Mouse (Mus musculus): ENCODE data around the gene Frem2. TPM values are rescaled to one million over a fixed set of nuclear protein-coding genes. Genes with fewer than 3 reads are reported as not detected.
A peak's percentile ranks its signal among the peaks of the same experiment; 100 is the strongest.

The Frem2 gene
- polyA plus RNA-seq (2016; fragmentation: Nextera tagmentation; extraction: Ambion mirVana), result 3.9 and 4.6 TPM in 2 replicates

DNA sequence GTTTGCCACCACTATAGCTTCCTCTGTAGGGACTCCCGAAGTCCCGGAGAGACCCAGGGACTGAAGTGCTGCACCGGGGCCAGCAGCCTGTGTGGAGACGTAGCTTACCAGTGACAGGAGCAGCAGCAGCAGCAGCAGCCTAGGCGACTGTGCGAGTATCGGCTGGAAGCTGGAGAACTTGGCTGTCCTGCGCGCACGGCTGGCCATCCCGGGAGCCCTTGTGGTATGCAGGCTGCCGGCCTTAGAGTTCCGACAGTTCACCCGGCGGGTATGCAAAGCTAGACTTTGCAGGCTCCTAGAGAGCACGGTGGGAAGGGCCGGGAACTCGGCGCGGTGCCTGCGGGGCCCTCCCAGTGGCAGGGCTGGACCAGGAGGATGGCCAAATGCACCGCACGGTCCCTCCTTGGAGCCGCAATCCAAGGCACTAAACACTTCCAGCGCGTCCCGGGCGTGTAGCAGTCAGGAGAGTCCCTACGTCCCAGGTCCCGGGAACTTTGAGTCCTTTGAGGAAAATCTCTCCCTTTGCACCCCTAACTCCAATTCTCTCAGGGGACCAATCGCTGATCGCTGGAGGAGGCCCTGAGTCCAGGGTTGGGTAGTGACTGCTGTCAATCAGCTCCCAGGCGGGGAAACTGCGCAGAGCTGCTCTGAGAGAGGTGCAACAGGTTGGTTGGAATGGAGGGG, at the start of gene Frem2:
Frem2 (minus strand) TSS at position 478 of the 684 bp plus-strand sequence.
- peak; percentile 94 for ATAC-seq (ENCODE audit: low FRiP score)

DNA sequence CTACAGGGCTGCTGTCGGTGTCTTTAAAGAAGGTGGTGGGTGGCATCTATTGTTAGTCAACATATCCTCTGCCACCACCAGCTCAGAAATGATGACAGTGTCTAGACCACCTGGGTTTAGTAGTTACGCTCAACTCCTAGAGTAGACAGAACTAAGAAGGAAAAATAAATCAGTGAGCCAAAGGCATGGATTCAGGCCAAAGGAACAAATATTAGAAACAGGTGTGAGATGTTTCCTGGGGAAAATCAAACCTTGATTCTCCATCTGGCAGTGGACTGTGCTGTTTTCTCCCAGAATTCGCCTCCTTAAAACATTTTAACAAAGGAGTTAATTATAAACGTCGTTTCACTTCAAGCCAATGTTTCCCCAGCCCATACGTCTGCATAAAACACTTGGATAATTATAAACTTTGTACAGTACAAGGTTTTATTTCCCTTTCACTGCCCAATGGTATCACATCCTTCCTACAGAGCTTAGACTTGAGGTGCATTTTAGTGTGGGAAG, 48.9 kb upstream of the Frem2 start:
- H3K9ac ChIP-seq, result no peak overlapping the region
- H3K36me3 ChIP-seq, result no peaks in the 10 kb centered on the region
- H3K4me1 ChIP-seq, result no peaks in the 10 kb centered on the region; the same call in 1 of the 2 replicates
- ATAC-seq (ENCODE audit: low FRiP score), result no peak
- H3K4me2 ChIP-seq (replicated peaks), result no peak overlapping the region
- H3K4me3 ChIP-seq, result no peak overlapping the region
- no peak overlapping the region for H3K27ac ChIP-seq
- no peaks in the 10 kb centered on the region for H3K9me3 ChIP-seq (replicated peaks)
- H3K27me3 ChIP-seq, result no peaks in the 10 kb centered on the region
- WGBS, result 58% methylated on average over 6 of the region's 6 CpGs

More for the DNA sequence above, at the start of gene Frem2:
- peaks cover 42% of the 10 kb centered on the region for H3K27me3 ChIP-seq
- 0 out of 2 replicates have a peak, but pooled peaks cover 3% of the 10 kb centered on the region for H3K36me3 ChIP-seq
- H3K9me3 ChIP-seq (replicated peaks), result peaks cover 11% of the 10 kb centered on the region
- WGBS, result 0% methylated on average over 34 of the region's 34 CpGs
- peak within 1 kb of the TSS; percentile 52 for H3K4me3 ChIP-seq
- H3K27ac ChIP-seq, result no peak within 1 kb of the TSS
- peak within 1 kb of the TSS; percentile 33 for H3K9ac ChIP-seq
- peaks cover 17% of the 10 kb centered on the region for H3K4me1 ChIP-seq
- peak within 1 kb of the TSS; percentile 99 for H3K4me2 ChIP-seq (replicated peaks)

DNA sequence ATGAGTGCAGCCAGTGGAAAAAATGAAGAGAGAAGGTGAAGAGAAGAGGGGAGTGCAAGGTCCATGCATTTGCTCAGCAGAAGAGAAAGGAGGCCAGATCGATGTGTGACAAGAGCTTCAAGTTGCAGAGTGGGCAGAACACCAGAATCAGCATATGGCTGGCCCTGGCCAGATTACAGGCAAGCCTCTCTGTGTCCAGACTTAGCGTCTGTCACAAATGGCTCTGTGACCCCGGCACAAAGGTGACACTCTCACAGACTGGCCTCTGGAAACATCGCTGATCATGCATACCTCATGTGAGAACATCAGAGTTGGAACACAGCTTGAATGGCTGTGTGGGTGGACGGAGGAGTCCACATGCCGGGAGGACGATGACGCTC, 46.0 kb upstream of the Frem2 start:
- no peak for ATAC-seq (ENCODE audit: low FRiP score)
- Histone ChIP-seq H3K4me1 (no peaks in the 10 kb centered on the region; the same call in 1 of the 2 replicates), H3K4me2 (replicated peaks) (no peak overlapping the region), H3K27ac (no peak overlapping the region), H3K9me3 (replicated peaks) (no peaks in the 10 kb centered on the region), H3K36me3 (no peaks in the 10 kb centered on the region), H3K4me3 (no peak overlapping the region), H3K9ac (no peak overlapping the region), H3K27me3 (no peaks in the 10 kb centered on the region)
- 65% methylated on average over 8 of the region's 8 CpGs for WGBS

DNA sequence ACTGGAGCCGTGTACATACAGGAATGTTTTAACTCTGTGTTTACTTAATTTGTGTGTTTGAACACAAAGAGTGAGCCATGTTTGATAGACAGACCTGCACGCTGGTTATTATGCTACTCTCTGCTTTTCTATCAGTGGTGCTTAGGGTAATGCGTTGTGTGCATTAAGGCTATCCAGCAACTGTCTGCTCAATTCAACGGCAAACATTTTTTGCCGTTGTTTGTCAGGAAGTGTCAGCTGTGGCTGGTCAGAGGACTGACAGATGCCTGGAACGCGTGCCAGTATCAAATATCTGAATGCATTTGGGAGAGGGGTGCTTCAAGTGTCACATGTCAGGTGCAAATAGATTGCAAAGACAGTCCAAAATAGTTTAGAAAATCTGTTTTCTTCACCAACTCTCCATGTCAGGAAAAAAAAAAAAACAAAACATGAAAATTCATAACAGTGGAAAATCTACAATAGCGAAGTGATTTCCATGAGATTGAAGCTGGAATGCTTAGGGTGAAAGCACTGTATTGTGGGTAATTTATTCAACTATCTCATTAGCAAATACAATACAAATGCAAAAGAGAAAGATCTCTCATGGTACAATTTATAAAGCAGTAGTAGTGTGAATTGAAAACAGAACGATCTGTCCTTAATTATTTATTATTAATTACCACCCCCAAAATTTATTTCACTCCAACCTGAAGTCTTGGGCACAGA, 45.4 kb upstream of the Frem2 start:
- H3K27me3 ChIP-seq, result no peaks in the 10 kb centered on the region
- no peak overlapping the region for H3K4me3 ChIP-seq
- H3K36me3 ChIP-seq, result no peaks in the 10 kb centered on the region
- no peak for ATAC-seq (ENCODE audit: low FRiP score)
- WGBS, result 53% methylated on average over 9 of the region's 9 CpGs
- H3K27ac ChIP-seq, result no peak overlapping the region
- H3K4me1 ChIP-seq, result no peaks in the 10 kb centered on the region; the same call in 1 of the 2 replicates
- H3K4me2 ChIP-seq (replicated peaks), result no peak overlapping the region
- no peaks in the 10 kb centered on the region for H3K9me3 ChIP-seq (replicated peaks)
- no peak overlapping the region for H3K9ac ChIP-seq

DNA sequence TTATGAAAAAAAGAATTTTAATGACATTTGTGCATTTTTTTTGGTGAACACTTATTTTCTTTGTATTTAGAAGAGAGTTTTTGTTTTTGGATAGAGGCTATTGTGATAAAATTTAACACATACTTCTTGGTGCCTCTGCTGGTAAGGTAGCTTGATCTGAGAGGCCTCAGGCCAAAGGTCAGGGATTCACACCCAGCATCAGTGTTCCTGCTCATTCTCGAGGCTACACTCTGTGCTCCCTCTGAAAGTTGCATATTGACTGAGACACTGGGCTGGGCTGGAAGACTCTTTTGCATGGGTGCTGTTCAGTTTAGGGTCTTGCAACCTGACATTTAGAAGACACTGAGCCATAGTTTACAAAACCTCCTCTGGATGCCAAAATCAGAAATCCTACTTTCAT, 44.8 kb upstream of the Frem2 start:
- H3K4me1 ChIP-seq, result no peaks in the 10 kb centered on the region; the same call in 1 of the 2 replicates
- no peak overlapping the region for H3K4me2 ChIP-seq (replicated peaks)
- WGBS, result 33% methylated on average over 1 of the region's 1 CpGs
- no peaks in the 10 kb centered on the region for H3K36me3 ChIP-seq
- ATAC-seq (ENCODE audit: low FRiP score), result no peak
- no peak overlapping the region for H3K4me3 ChIP-seq
- H3K9me3 ChIP-seq (replicated peaks), result no peaks in the 10 kb centered on the region
- no peaks in the 10 kb centered on the region for H3K27me3 ChIP-seq
- no peak overlapping the region for H3K27ac ChIP-seq
- no peak overlapping the region for H3K9ac ChIP-seq

DNA sequence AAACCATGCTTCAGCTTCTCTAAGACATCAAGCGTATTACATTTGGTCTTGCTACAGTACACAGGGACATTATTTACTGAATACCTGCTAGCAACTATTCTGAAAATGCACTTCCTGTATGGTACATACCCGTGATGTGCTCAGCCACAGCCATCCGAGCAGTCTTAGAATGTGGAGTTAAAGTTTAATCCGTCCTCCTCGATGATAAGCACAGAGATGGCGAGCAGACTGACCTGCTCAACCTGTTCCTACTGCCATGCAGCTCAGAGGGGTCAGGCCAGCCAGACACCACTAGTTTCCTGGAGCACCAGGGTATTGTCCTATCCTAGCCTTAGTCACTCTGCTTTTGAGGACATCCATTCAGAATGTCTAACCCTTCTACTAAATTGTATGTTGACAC, 30.6 kb upstream of the Frem2 start:
- H3K27me3 ChIP-seq, result no peaks in the 10 kb centered on the region
- H3K4me2 ChIP-seq (replicated peaks), result no peak overlapping the region
- 84% methylated on average over 6 of the region's 6 CpGs for WGBS
- H3K27ac ChIP-seq, result no peak overlapping the region
- no peak overlapping the region for H3K4me3 ChIP-seq
- no peaks in the 10 kb centered on the region for H3K9me3 ChIP-seq (replicated peaks)
- no peaks in the 10 kb centered on the region for H3K4me1 ChIP-seq
- no peak for ATAC-seq (ENCODE audit: low FRiP score)
- H3K36me3 ChIP-seq, result no peaks in the 10 kb centered on the region
- no peak overlapping the region for H3K9ac ChIP-seq

DNA sequence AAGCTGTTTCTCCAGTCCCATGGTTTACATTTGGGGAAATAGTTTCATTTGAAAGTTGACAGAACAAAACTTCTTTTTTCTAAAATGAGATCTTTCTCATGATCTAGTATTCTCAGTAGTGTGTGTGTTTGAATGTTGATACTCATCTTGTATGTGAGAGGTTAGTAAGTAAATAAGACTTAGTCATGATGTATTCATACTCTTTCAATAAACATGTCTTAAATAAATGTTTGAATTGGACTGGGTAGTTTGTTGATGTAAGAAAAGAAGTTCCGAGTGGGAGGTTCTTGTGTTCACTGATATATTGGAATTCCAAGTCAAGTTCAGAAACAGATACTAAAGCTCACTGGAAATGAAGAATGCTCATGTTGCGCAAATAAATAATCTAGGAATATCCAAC, 25.1 kb upstream of the Frem2 start:
- 80% methylated on average over 2 of the region's 2 CpGs for WGBS
- H3K9ac ChIP-seq, result no peak overlapping the region
- no peak overlapping the region for H3K4me3 ChIP-seq
- no peaks in the 10 kb centered on the region for H3K36me3 ChIP-seq
- no peak for ATAC-seq (ENCODE audit: low FRiP score)
- H3K9me3 ChIP-seq (replicated peaks), result no peaks in the 10 kb centered on the region
- no peak overlapping the region for H3K4me2 ChIP-seq (replicated peaks)
- no peaks in the 10 kb centered on the region for H3K4me1 ChIP-seq
- H3K27me3 ChIP-seq, result no peaks in the 10 kb centered on the region
- no peak overlapping the region for H3K27ac ChIP-seq

DNA sequence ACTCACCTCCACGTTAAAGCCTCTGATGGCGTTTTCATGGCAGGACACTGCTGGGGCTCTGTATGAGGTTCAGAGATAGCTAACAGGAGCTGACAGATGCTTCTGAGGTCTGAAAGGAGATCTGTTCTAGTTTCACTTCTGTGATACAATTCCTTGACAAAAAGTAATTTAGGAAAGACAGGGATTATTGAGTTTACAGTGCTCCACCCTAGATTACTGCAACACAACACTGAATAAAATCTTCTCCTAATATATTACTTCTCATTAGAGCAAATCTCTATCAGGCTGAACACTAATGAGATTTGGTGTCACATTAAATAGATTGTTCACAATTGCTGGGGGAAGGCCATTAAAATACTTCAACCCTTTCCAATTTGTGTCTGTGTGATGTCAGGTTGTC, 23.7 kb upstream of the Frem2 start:
- 56% methylated on average over 2 of the region's 2 CpGs for WGBS
- Histone ChIP-seq H3K27ac (no peak overlapping the region), H3K9ac (no peak overlapping the region), H3K36me3 (no peaks in the 10 kb centered on the region), H3K4me1 (no peaks in the 10 kb centered on the region), H3K27me3 (no peaks in the 10 kb centered on the region), H3K9me3 (replicated peaks) (no peaks in the 10 kb centered on the region), H3K4me3 (no peak overlapping the region), H3K4me2 (replicated peaks) (no peak overlapping the region)
- ATAC-seq (ENCODE audit: low FRiP score), result no peak

DNA sequence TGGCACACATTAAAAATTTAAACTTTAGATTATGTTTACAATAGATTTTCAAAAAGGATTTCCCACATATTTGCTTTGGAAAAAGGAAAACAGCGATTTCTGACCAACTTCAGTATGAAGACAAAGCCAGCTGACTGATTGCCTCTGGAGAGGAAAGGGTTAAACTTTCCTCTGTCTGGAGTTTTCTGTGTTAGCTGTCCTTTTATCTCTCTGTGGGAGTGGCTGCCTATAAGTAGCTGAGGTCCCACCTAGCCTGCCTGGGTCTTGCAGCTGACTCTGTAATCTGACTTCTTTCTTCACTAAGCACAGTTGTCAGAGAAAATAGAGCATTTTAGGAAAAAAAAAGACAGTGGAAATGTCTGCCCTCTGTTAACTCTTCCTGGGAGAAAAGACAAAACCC, 17.1 kb upstream of the Frem2 start:
- ATAC-seq (ENCODE audit: low FRiP score), result no peak
- no peak overlapping the region for H3K4me2 ChIP-seq (replicated peaks)
- no peaks in the 10 kb centered on the region for H3K9me3 ChIP-seq (replicated peaks)
- no peak overlapping the region for H3K27ac ChIP-seq
- no peak overlapping the region for H3K9ac ChIP-seq
- no peak overlapping the region for H3K4me3 ChIP-seq
- peaks cover 4% of the 10 kb centered on the region; the same call in 1 of the 2 replicates for H3K4me1 ChIP-seq
- no peaks in the 10 kb centered on the region for H3K27me3 ChIP-seq
- WGBS, result 55% methylated on average over 1 of the region's 1 CpGs
- no peaks in the 10 kb centered on the region for H3K36me3 ChIP-seq

DNA sequence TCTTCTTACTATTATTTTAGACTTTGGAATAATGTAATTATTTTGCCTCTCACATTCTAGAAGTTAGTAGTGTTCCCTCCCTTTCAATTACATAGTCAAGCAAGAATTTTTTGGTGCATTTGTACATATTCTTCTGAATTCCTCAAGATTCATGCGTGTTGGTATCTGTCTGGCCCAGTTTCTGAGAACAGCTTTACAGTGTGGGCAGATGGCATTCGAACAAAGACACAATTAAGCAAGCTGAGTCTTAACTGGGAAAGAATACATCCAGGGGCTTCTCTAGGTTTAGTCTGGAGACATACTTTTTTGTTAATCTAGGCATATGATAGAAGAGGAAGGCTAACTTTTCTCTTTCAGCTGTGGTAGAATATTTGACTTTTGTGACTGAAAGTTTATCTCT, 12.6 kb upstream of the Frem2 start:
- no peak for ATAC-seq (ENCODE audit: low FRiP score)
- Histone ChIP-seq H3K27ac (no peak overlapping the region), H3K4me3 (no peak overlapping the region), H3K4me1 (peaks cover 4% of the 10 kb centered on the region; the same call in 1 of the 2 replicates), H3K36me3 (no peaks in the 10 kb centered on the region), H3K27me3 (no peaks in the 10 kb centered on the region), H3K9me3 (replicated peaks) (no peaks in the 10 kb centered on the region), H3K9ac (no peak overlapping the region), H3K4me2 (replicated peaks) (no peak overlapping the region)
- 91% methylated on average over 2 of the region's 2 CpGs for WGBS

DNA sequence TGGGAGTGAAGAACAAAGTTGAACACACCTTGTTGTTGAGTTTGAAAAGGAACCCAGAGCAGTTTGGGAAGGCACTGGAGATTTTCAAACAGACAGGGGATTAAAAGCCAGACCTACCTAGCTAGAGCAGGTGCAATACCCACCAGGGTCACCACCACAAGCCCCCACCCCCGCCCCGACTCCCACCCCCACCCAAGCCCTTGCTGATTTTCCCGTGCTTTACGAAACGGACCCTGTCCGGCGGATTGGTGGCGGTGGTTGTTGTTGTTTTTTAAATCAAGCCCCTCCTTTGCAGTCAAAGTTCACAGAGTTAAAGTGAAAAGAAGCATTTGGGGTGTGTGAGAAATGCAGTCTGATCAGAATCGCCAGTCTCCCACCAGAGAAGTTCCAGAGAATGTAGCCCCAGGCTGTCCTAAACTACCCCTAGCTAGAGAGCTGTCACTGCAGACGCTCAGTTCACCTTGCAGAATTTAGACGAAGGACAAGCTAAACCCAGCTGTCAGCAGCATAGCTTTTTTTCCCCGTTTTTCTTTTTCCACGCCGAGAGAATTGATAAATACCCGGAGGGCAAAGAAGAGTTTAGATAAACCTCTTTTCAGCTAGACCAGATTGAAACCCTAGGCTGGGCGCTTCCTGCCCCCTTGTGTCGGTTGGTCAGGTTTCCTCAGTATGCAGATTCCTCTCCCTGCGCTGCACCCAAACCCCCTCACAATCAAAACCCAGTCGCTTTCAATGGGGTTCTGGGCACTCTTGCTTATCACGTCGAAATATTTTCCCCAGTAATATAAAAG, 784 bp upstream of the Frem2 start:
- under 1% methylated on average over 21 of the region's 21 CpGs for WGBS
- no peak overlapping the region for H3K27ac ChIP-seq
- H3K27me3 ChIP-seq, result peaks cover 42% of the 10 kb centered on the region
- H3K4me1 ChIP-seq, result peaks cover 17% of the 10 kb centered on the region
- H3K4me3 ChIP-seq, result peak overlapping the region; percentile 52
- 0 out of 2 replicates have a peak, but pooled peaks cover 2% of the 10 kb centered on the region for H3K36me3 ChIP-seq
- no peak overlapping the region for H3K9ac ChIP-seq
- H3K4me2 ChIP-seq (replicated peaks), result peak overlapping the region; percentile 99
- ATAC-seq (ENCODE audit: low FRiP score), result no peak
- peaks cover 11% of the 10 kb centered on the region for H3K9me3 ChIP-seq (replicated peaks)

DNA sequence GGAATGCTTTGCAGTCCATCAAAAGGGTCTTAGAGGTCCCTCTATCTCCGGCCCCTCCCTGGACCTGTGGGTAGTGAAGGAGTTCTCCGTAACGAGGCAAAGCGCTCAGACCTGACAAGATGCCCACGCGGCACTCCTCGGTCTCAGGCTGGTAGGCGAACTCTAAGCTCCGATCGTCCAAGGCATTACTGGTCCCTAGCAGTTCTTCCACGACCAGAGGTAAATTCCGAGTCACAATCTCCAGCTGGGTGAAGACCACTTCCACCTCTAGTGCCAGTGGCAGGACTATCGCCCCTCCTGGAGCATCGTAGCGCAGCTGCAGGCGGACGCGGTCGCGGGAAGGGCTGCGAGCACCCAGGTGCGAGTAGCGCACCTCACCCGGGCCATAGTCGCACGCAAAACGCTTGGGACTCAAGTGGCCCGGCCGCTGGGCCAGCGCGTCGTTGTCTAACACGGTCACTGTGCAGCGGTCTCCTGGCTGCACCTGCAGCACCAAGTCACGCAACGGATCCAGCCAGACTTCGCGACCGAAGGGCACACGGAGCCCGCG, 752 bp downstream of the Frem2 start:
- H3K9ac ChIP-seq, result peak overlapping the region; percentile 33
- peaks cover 42% of the 10 kb centered on the region for H3K27me3 ChIP-seq
- ATAC-seq (ENCODE audit: low FRiP score), result peak; percentile 21; the same call in 1 of the 2 replicates
- peaks cover 17% of the 10 kb centered on the region for H3K4me1 ChIP-seq
- H3K4me2 ChIP-seq (replicated peaks), result peak overlapping the region; percentile 99
- H3K27ac ChIP-seq, result no peak overlapping the region
- H3K36me3 ChIP-seq, result 0 out of 2 replicates have a peak, but pooled peaks cover 3% of the 10 kb centered on the region
- H3K4me3 ChIP-seq, result peak overlapping the region; percentile 52
- 1% methylated on average over 42 of the region's 42 CpGs for WGBS
- peaks cover 11% of the 10 kb centered on the region for H3K9me3 ChIP-seq (replicated peaks)

Data from hindbrain, embryonic 12.5 days (tissue).